Mouse (Mus musculus) olfactory bulb, adult 2 months (tissue): ENCODE results near the gene Creb5.

Experiments used
- CTCF ChIP-seq: fragments of 200-500 bp; IDR thresholded peaks from 2 replicates; pipeline ENCODE4 v1.5.1; 2012; ENCODE audit warnings: low read depth, mild to moderate bottlenecking, low read length, moderate library complexity; ENCODE audit not compliant: insufficient read depth
- POLR2A ChIP-seq: fragments of 200-500 bp; IDR thresholded peaks from 2 replicates; pipeline ENCODE4 v1.6.1; 2012; ENCODE audit warnings: mild to moderate bottlenecking, low read depth, low read length, moderate library complexity; ENCODE audit not compliant: insufficient read depth

GRCm38 (mm10) chr6:53603041-53603440 lies 316.0 kb downstream of the Creb5 start:
- TF ChIP-seq POLR2A (no peak), CTCF (no peak)
